Mouse (Mus musculus) erythroblast, embryonic 14.5 days (primary cell): Measurements from ENCODE around the gene Asb3.

Source experiments
- GATA1 ChIP-seq: IDR thresholded peaks from 2 replicates; pipeline ENCODE4 v1.6.1; 2012; ENCODE audit warnings: low read length, inconsistent platforms, mixed read lengths
- TAL1 ChIP-seq: IDR thresholded peaks from 3 replicates; pipeline ENCODE4 v1.6.1; 2012; ENCODE audit warnings: low read length, inconsistent platforms, mixed read lengths

GRCm38 (mm10) chr11:30985877-30986624 is 100.8 kb downstream of the Asb3 start, which contains the start of gene Chac2:
- peak; percentile 39; the same call in 1 of the 2 replicates for TF ChIP-seq GATA1
- TF ChIP-seq TAL1: no peak
